Mouse (Mus musculus) right cerebral cortex, adult 2 months (tissue): ENCODE data around the gene Nxpe2.
A peak's percentile ranks its signal among the peaks of the same experiment; 100 is the strongest.
"Not testable (repeated sequence)": the region's sequence is repeated elsewhere in the genome, so short reads cannot be mapped to it uniquely, and the experiment has no call there.

ENCODE experiments used
- DNase-seq, 2 experiments: peaks; one replicate each; pipeline ENCODE4 v3.0.0; 2021 to 2022; ENCODE audit warnings: low spot score in 2 of 2

The Nxpe2 gene

DNA sequence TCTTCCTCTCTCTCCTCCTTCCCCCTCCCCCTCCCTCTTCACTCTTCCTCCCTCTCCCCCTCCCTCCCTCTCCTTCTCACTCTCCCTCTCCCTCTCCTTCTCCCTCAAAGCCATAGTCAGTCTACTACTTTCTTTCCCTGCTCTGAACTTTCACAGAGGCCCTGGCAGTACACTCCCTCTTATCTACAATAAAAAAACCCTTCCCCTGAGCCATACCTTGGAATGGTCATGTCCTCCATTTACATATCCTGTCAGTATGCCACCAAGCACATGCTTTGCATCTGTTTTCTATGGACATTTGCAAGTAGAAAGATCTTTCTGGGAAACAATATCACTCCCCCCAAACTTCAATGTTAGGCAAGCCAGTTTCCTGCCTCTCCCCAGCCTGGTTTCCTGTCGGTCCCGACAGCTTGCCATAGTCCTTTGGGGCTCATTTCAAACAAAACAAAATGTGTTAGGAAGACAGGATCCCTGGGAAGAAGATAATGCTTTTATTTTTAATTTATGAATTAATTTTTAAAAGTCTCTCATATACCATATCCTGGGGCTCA, at the start of gene Nxpe2:
Gene Nxpe2 (minus strand): TSS at position 307 of the 551 bp plus-strand sequence.
- DNase-seq = no peak

GRCm38 (mm10) chr9:48389983-48390382, 36.7 kb upstream of the Nxpe2 start:
- no peak for DNase-seq

DNA sequence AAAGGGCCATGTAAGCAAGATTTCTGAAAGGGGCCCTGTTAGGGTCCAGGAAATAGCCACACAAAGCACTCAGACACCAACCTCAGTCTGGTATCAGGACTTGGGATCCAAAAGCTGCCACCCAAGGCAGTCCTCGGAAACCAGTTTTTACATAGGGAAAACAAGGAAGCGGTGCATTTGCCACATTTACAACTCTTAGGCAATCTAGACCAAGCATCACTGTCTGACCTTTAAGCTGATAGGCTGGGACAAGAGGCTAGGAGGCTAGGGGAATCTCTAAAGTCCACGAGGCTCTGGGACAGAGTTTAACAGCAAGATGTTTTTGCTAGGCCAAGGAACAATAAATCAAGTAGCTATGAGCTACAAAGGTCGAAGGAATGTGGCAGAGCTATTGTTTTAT, 35.2 kb upstream of the Nxpe2 start:
- DNase-seq = no peak

GRCm38 (mm10) chr9:48374357-48374756, 21.1 kb upstream of the Nxpe2 start:
- DNase-seq = no peak

DNA sequence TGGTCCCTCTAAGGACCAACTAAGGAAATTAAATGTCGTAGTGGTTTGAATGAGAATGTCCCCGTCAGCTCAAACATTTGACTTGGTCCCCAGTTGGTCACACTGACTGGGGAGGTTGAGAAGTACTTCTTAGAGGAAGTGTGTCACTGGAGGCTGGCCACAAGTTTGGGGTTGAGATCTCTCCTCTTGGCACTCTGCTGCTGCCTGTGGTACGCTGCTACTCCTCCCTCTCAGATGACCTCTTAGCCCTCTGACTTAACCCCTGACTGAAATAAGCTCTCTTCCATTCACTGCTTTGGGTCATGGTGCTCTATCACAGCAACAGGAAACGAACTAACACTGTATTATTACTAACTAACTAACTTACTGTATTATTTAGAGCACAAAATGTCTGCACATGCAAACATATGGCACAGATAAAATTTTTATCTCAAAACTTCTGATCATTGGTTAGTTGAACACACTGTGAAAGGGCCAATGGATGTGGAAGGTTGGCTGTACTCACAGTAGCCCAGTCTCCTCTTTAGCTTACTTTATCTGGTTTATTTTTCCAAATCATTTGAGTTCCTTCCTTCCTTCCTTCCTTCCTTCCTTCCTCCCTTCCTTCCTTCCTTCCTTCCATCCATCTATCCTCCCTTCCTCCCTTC, 20.1 kb upstream of the Nxpe2 start:
- no peak for DNase-seq

DNA sequence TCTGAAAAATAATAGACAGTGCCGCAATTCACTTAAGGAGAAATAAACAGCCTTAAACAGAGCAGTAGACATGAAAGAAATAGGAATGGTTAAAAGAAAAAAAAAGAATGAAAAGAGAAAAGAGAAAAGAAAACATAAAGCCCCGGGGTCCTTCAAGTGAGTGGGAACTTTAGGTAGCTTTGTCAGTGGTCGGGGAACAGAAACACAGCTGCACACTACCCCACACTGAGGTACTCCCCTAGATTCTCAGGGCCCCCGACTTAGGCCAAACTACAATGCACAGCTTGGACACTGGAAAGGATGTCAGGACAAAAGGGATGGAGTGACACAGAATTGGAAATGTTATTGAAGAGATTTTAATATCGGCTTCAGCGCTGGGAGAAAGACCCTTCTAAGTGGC, 9.5 kb upstream of the Nxpe2 start:
- DNase-seq = no peak

GRCm38 (mm10) chr9:48361815-48362631, 8.8 kb upstream of the Nxpe2 start:
- DNase-seq = no peak

DNA sequence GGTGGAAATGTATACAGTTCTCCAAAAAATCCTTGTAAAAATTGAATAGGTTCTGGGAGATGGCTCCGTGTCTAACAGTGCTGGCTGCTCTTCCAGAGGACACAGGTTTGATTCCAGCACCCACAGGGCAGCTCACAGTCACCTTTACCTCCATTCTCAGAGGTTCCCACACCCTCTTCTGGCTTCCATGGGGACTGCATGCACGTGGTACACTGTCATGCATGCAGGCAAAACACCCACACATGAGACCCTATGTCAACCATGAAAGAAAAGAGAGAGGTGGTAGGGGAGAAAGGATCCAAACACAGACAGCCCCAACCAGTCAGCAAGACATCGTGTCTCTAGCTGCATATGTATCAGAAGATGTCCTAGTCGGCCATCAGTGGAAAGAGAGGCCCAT, 7.6 kb upstream of the Nxpe2 start:
- DNase-seq = no peak

DNA sequence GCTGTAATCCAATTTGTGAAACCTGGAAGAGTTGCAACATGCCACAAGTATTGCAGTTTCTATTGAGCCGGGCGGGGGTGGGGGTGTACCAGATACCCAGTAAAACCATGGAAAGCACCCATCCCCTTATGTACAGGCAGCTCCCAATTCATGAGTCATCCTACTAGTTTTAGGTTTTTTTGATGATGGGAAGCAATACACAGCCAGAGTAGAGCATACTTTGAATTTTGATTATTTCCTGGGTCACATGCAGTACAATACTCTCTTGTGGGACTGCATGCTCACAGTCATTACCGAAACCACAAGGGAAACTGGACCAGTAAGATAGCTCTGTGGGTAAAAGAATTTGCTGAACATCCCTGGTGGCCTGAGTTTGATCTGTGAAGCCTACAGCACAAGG, 3.8 kb upstream of the Nxpe2 start:
- no peak for DNase-seq

DNA sequence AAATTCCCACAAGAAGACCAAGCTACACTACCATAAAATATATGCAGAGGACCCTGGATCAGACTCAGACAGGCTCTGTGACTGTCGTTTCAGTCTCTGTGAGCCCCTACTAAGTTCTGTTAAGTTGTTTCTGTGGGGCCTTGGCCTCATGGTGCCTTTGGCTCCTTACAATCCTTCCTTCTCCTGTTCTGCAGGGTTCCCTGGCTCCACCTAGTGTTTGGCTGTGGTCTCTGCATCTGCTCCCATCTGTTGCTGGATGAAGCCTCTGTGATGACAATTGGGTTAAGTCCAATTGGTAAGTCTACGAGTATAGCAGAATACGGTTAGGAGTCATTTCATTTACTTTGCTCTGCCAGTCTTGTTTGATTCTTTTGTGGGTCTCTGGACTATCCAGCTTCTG, 1.5 kb upstream of the Nxpe2 start:
- DNase-seq = peak; percentile 81 to 83

DNA sequence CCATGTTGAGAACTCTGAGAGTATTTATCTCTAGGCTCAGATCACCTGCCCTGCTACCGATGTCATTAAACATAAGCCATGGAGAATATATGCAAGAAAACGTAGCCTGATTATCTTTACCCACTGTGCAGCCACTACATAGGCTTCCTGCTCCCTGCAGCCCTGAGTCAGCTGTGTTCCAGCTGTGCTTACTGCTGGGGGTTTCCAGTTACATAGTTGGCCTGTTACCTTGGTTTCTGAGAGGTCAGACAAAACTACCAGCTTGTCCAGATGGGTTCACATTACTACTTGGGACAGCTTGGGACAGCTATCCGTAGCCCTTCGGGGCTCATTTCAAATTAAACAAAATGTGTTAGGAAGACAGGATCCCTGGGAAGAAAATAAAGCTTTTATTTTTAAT, 868 bp upstream of the Nxpe2 start:
- DNase-seq = no peak

GRCm38 (mm10) chr9:48345866-48346265, 7.4 kb downstream of the Nxpe2 start:
- no peak for DNase-seq

DNA sequence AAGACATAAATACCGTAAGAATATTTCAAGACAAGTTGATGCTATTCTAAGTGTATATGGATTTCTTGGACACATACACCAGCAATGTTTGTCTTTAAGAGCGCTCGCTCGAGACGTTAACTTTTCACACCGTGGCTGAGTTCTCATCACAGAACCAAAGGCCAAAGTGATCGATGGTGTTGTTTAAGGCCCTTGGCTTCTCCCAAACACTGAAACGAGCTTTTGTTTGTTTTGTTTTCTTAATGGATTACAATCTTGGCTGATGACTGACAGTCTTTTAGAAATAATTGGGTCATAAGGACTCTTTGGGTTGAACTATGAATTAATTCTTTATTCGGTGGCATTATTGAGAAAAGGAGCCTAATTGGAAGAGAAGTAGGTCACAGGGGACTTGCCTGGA, 7.8 kb downstream of the Nxpe2 start:
- no peak for DNase-seq

GRCm38 (mm10) chr9:48340708-48341380, 12.4 kb downstream of the Nxpe2 start:
- DNase-seq = no peak

DNA sequence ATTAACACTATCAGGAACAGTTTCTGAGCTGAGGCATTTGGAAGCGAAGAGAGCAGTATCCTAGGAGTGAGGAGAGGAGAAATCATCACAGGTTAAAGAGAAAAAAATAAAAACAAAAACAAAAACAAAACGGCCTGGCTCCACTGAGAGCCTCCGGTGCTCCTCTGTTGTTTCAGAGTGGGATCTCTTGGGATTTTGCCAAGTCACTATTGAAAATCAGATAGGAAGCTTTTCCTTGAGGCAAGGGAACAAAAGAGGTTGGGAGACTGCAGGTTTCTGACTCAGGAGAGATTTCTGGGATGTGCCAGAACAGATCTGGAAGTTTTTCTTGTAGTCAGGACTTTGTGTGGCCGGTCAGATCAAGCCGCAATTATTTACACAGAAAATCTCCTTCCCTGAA, 13.7 kb downstream of the Nxpe2 start:
- no peak for DNase-seq

DNA sequence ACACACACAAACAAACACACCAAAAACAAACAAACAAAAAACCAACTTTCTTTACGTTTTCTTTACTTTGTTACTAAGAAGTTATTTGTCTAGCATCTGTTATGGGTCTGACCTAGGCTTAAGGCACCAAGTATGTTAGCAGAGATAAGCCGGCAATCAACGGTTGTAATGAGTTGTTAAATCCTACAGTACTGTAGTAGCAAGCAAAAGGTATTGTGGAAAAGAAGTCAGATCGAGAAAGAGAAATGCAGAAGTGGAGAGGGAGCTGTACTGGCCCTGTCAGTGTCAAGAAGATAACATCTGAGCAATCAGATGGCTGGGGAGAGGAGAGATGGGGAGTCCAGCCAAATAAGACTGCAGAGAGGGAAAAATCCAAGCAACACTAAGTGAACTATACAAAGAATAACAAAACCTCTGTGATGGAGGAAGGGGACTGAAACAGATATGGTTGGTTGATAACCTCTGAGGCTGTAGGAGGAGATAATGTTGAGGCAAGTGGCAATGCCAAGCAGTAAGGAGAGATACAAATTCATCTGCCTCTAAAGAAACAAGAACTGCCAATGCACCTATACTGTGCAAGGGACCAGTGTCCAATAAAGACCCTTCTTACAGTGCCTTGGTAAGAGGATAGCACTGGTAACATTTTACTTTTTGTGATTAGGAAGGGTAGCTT, 14.3 kb downstream of the Nxpe2 start:
- DNase-seq = no peak

GRCm38 (mm10) chr9:48329597-48329996, 23.7 kb downstream of the Nxpe2 start:
- no peak for DNase-seq

DNA sequence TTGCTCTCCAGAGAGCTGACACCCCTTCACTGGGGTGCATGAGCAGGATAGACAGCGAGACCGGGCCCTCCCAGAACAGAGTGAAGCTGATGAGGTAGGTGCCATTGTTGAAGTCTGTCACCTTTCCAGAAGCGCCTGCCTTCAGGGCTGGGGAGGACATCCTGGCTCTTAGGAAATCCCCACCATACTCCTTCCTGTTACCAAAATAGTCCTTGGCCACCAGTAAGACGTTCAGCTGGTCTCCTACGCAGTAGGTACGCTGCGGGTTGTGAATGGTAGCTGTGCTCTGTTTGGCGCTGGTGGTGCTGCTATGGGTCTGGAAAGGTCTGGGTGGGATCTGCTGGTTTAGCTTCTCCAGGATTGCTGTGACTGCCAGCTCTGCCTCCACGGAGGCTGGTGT, 26.9 kb downstream of the Nxpe2 start:
- DNase-seq = no peak

DNA sequence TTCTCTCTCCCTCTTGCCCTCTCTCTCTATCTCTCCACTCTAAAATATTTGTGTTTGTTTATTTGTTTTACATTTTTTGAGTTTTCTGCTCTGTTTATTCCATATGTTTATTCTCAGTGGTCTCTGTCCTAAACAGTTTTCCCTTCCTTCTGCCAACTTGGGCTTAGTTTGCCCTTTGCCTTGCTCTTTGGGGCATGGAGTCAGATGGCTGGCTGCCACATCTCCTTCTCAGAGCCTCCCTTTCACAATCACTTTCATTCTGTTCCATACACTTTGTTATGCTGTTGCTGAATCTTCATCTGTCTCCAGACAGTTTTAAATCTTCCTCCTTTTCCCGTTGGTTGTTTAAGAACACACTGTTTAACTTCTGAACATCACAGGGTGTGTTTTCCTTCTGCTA, 37.4 kb downstream of the Nxpe2 start:
- no peak for DNase-seq

DNA sequence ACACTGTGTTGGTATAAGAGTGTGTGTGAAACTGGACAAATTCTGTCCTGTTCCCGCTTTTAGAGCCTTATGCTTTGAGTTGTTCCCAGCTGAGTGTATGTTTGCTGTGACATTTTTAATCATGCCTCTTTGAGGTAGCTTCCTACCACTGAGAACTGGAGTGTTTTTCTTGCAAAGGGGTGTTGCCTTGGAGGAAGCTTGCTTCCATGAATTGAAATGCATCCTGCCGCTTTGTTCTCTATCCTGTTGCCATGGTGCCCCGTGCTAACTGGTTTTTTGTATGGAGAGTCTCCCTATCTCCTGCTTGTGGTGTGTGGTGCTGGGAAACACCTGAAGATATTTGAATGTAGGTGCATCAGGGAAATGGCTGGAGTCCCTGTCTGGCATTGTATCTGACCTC, 39.1 kb downstream of the Nxpe2 start:
- peak; percentile 11 to 17 for DNase-seq

- DNase-seq = no peak
Measured at GRCm38 (mm10) chr9:48311241-48311640, 42.0 kb downstream of the Nxpe2 start.

DNA sequence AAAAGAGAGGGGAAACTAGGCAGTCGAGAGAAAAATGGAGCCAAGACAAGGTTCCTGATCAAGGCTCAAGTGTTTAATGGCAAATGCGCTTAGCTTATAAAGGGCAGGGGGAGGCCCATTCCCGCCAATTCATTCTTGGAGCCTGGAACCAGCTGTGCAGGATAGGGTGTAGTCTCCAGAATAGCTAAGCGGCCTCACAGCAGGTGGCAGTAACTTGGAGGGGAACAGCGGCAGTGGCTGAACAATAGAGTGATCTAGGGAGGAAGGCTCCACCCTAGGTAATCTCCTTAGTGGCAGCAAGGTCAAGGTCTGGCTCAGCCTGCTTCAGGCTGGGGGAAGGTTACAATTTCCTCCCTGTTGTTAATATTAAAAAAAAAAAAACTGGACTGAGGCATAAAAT, 49.7 kb downstream of the Nxpe2 start:
- not testable (repeated sequence) for DNase-seq
